Mouse (Mus musculus) gonadal fat pad, adult 2 months (tissue): ENCODE measurements around the gene Fam169a. TPM values are rescaled to one million over a fixed set of nuclear protein-coding genes. Genes with fewer than 3 reads are reported as not detected.
"Not testable (repeated sequence)": the region's sequence is repeated elsewhere in the genome, so short reads cannot be mapped to it uniquely, and the experiment has no call there.

Source experiments
- DNase-seq: peaks from one replicate; pipeline ENCODE4 v3.0.0-alpha.2; 2012; ENCODE audit warnings: low read depth
- polyA plus RNA-seq: library from polyadenylated mRNA; depleted of rRNA; stranded (reverse); fragments of >200 nt; gene quantifications from 2 replicates; pipeline ENCODE4 v1.2.3, GENCODE M21; 2012; rRNA removed

The Fam169a gene
- 3.2 and 3.3 TPM in 2 replicates for polyA plus RNA-seq

DNA sequence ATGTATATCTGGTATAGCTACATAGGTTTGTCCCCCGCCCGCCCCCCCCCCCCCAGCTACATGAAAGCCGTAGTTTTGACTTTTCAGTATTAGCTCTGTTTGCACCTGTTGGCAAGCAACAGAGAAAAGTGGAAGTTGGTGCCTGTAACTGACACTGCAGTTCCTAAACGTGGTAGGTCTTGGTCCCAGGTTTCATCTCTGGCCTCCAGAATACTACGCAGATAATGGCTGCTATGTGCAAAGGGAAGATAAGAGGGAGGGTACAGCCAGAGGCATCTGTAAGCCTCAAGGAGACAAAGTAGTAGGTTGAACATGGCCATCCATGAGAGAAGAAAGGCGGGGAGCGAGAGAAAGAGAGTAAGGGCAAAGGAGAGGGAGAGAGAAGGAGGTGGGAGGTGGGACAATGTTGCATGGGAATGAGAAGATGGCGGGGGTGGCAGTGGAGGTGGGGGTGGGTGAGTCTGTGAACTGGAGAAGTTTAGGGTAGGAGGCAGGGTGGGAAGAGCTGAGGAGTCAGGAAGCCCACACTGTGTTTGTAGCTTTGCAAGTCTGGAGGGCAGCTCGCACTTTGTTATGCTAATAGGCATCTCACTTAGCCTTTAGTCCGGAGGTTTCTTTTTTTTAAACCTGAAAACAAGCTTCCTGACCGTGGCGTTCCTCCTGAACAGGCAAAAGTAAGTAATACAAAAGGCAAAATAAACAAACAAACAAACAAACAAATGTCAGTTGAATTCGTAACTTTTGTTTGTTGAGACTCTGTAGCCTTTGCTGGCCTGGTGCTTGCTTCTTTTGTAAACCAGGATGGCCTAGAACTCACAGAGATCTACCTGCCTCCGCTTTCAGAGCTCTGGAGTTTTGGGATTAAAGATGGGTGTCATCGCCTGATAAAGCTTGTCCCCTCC is at the start of gene Fam169a:
TSS of gene Fam169a (plus strand) at position 638 of the 902 bp plus-strand sequence.
- no peak for DNase-seq

DNA sequence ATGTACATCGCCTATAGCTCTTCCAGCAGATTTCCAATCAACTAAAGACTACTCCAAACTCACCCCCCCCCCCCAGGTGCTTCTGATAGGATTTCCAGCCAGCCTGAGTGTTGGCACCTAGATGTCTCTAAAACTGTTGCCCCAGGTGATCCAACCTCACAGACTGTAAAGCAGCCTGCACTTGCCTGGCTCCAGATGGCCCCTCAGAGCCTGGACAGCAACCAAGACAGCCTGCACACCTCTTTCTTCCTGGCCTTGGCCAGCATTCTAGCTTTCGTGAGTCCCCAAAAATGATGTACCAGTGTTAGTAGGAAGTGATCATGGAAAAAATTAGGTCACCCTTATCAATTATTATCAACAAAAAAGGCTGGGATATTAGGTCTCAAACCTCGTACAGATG is 49.4 kb upstream of the Fam169a start:
- no peak for DNase-seq

DNA sequence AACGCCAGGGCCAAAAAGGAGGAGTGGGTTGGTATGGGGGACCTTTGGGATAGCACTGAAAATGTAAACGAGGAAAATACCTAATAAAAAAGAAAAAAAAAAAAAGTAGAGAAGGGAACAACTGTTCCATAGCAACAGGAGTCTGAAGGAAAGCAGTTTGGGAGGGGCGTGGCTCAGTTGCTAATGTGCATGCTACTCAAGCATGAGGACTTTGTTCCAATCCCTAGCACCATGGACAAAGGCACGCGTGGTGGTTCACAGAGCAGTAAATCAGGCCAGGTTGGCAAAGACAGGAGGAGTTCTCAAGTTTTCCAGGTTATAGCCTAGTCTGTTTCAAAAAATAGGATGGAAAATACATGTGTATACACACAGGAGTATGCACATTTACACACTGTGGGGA is 47.0 kb upstream of the Fam169a start:
- DNase-seq, result no peak

DNA sequence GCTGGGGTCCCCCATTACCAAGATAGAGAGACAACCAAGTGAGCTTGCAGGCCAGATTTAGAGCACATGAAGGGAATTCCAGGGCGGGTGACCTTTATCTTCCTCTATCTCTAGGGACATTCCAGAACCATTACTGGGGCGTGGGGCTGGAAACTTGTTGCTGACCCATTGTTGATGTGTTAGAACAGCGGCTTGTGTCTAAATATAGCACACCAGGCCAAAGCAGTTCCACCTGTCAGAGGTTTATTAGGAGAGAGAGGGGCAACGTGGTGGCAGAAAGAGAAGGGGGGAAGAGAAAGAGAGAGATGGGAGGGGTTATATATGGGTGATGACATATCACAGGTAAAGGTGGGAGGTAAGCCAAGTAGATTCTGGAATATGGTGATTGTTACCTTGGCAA is 45.2 kb upstream of the Fam169a start:
- no peak for DNase-seq

DNA sequence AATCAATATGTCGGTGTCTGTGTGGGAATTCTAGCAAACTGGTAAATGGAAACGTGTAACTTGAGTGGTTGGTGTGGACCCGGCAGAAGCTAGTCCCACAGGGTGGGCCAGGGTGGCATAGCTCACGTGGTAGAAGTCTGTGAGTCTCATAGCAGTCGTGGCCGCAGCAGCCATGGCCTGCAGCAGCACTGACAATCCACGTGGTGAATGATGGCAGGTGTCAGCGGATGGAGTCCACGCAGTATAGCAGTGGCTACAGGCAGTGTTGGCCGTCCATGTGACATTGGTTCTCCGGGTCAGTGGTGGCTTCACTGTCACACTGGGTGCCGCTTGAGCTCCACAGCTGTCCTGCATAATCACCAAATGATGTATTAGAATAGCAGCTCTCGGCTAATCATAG is 37.0 kb upstream of the Fam169a start:
- DNase-seq, result no peak

DNA sequence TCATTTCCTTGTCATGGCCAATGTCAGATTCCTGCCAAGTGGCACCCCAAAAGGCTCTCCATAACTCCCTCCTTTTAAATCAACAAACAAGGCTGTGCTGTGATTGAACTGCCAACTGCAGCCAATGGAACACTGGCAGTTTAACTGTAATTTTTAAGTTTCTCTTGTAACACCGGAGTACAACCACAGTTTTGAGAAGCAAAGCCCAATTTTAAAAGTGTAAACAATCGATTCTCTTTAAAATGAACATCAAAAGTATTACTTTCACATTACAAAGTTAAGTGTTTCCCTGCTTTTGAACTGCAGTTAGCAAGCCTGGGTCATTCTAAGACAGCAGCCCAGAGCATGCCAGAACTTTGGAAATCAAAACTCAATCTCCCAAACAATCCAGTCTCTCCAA is 32.8 kb upstream of the Fam169a start, which contains the start of gene 1700029F12Rik:
TSS of gene 1700029F12Rik (minus strand) at position 101 of the 400 bp plus-strand sequence.
- DNase-seq, result no peak

DNA sequence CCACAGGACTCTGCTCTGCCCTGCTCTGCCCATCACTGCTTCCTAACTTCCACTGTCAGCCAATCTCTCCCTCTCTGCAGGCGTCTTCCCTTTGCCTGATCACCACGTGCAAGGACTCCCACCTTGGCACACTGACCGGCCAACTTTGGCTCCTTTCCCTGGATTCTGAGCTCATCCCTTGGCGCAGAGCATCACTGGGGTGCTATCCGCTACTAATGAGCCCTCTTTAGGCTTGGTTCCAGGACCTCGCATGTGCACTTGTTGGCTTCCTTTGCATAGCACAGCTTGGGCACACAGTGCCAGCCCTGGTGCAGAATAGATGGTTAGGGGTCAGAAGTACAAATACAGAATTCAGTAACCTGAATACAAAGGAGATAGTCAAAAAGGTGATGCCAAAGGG is 15.9 kb upstream of the Fam169a start:
- DNase-seq, result no peak

DNA sequence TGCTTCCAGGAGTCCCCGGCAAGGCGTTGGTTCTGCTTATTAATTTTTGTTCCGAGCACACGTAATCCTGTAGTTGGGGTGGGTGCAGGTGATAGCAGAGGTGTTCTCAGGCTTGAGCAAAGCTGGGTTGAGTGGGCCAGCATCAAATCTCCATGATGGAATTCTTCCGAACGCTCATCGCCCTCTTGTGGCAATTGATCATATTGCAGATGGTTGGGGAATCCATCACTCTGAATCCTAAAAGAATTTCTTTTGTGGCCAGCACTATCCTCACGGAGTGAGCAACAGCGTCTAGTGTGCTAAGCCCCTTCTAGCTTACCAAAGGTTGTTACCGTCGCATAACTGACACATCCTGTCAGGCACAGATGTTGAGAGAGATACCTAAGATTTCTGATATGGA is 14.4 kb upstream of the Fam169a start:
- no peak for DNase-seq

DNA sequence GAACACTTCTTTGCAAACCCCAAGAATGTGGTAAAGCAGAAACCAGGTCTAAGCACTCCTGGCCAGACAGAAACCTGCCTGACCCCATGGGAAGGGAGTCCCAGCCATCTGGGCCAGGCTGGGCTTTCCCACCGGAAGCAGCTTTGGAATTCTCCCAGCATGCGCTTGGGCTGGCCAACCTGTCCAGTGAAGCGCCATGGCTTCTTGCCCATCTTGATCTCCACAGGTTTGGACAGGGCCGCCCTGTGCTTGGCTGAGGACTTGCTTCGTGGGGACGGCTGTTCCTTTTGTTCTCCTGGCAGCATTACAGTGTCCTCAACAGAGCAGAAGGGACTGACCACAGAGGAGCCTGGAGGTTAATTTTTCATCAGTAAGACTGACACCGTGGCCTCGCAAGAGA is 13.2 kb upstream of the Fam169a start:
- peak; percentile 50 for DNase-seq

DNA sequence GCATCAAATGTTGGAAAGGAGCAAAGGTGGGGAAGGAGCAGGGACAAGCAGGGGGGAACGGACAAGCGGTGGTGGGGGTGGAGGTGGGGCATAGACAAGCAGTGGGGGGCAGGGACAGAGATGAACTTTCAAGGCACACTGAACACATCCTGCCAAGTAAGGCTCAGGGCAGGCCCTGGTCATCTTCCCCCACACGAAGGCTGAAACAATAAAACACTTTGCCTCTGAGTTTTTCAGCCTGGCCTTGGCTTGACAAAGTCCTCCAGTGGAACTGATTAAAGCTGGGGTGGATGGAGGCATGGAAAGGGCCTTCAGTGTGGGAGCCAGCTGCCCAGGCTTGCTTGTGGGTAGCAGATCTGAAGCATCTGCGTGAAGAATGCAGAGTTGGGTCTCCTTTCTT is 9.3 kb upstream of the Fam169a start:
- no peak for DNase-seq

DNA sequence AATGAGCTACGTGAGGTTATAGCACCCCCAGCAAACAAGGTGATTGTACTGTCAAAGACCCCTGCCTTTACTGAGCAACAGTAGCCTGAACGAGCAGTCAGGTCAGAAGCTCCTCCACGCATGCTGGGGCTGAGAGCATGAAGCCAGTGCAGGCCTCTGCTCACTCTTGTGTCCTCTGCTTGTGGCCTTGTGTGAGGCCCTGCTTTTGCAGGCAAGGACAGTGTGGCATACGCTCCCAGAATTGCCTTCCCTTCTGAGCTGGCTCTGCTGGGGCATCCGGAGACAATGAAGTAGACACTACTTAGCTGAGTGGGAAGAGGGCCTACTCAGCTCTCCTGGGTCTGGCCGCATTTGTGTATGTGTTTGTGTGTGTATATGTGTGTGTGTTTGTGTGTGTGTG is 7.3 kb upstream of the Fam169a start:
- no peak for DNase-seq

DNA sequence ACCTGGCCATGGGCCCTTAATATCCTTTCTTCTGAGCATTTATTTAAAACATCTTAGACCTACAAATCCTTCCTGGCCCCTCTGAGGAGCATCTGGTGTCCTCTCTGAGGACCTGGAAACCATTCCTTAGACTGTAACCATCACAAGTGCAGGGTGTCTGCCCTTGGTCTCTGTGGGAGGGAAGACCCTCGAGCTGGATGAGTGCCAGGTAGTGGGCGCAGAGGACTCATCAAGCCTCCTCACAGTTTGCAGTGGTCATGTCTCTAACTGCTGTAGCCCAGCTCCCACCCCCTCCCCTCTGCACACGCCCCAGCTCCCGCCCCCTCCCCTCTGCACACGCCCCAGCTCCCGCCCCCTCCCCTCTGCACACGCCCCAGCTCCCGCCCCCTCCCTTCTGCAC is 6.8 kb upstream of the Fam169a start:
- no peak for DNase-seq

DNA sequence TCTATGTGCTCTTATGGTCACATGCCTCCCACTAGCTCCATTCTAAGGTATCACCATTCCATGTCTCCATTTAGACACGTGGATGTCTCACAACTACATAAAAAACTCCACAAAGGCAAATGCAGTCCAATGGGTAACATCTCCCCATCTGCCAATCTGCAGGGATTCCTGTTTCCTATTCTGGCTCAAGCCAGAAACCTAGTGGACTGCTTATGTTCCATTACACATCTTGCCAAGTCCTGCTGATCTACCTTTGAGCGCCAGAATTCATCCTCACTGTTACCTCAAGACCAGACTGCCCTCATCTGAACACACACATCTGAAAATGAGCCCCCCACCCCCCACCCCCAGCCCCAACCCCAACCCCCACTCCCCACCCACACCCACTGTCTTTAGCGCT is 4.9 kb upstream of the Fam169a start:
- DNase-seq, result no peak

DNA sequence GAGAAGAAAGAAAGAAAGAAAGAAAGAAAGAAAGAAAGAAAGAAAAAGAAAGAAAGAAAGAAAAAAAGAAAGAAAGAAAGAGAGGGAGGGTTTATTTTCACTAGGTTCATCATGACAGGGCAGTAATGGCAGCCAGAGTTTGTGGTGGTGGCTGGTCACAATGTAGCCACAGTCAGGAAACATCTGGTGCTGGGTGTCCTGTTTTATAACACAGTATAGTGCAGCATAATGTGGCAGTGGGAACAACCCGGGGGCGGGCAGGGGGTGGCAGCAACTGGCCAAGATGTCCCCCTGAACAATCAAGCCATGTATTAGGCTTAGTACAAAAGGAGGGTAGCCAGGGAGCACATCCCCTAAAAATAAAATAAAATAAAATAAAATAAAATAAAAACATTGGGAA is 3.7 kb upstream of the Fam169a start:
- no peak for DNase-seq

DNA sequence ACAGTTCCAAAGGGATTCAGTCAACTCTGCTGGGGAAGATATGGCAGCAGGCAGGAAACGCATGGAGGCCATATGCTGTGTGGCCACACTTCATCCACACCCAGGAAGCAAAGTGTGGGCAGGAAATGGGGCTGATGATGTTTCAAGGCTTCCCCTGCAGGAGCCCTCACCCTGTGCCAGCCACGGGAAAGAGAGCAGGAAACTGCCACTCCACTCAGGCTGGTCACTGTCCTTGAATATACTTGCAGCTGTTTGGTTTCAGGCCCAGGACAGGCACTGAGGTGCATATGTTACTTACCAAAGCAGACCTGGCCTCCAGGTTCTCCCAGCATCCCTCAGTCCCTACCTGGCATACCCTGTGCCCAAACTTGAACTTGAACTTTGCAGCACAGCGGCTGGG is 2.7 kb upstream of the Fam169a start:
- DNase-seq, result no peak

DNA sequence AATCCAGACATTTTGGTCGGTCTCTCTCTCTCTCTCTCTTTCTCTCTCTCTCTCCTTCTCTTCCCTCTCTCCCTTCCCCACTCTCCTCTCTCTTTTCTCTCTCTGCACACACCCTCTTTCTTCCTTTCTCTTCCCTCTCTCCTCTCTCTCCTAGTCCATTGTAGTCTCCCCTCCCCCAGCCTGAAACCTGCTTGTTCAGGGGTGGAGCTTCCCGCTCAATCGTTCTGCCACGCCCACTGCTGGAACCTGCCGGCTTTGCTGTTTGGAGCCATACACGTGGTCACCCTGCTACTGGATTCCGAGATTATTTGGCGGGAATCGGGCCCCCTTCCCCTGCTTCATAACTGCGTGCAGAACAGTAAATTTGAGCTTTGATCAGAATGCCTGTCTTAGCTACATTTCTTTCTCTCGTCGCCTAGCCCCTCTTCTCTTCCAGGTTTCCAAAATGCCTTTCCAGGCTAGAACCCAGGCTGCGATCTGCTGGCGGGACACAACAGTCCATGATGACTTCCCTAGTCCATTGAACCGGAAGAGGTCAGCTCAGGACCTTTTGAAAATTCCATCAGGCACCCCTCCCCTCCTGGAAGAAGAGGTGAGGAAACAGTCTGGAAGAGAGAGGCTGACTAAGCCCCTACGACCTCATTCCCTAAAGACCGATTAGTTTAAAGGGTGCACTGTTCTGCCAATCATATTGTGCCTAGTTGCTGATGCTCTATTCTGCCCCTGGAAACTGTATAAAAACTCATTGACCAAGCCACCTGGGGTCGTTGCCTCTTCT is 2.1 kb upstream of the Fam169a start:
- DNase-seq, result not testable (repeated sequence)

DNA sequence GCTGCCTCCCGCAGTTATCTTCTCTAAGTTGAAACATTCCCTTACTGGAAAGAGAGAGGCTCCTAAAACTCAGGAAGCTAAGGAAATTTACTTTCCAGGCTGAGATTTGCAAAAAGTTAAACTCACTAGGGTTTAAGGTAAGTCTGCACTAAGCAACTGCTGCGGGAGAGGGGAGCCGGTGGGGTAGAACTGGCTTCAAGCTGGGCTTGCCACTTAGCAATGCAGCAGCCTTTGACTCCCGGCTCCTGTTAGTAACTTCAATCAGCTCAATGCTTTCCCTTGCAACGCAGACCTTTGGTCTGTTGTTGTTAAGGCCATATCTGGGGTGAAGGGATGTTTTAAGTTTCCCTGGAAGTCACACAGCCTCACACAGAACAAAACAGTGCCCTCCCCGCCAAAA is 605 bp downstream of the Fam169a start:
- no peak for DNase-seq

DNA sequence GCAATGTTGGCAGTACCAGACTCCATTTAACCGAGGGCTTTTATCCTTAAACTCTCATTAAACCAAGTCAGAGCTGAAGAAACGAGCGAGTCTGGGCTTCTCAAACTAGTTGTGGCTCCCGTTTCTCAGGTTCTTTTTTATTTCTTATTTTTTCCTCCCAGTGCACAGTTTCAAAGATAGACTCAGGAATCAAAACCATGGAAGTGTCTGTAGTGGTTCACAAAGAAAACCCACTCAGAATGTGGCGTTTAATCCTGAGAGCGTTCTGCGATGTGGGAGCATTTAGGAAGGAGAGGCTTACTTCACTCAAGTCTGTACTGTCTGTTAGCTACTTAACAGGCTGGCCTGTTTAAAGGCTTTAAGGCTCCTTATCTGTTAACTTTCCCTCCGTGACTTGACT is 1.1 kb downstream of the Fam169a start:
- no peak for DNase-seq

DNA sequence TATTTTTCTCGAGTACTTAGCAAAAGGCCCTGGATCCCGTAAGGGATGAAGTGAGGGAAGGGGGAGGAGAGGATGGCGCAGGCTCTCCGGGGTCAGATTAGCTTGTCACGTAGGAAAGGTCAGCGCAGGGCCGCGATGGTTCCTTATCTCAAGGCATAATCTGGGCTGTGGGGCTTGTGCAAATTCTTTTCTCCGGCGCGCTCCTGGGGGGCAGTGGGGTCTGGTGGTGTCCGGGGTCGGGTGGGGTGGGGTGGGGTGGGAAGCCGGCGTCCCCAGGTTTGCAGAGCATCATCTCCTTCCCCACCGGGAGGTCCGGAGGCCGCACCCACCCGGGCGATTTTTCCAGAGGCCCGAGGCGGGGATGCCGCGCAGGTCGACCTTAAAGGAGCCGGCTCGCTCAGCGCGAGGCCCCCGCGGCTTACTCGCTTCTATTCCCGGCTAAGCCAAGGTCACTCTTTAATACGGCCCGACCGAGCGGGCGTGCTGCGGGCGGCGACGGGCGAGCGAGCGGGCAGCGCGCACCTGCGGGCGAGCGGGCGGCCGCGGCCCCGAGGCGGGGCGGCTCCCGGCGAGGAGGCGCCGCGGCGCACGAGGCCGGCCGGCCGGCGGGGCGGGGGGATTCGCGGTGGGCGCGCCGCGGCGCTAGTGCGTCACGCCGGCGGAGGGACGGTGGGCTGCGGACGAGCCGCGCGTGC is 4.0 kb downstream of the Fam169a start:
- DNase-seq, result no peak

DNA sequence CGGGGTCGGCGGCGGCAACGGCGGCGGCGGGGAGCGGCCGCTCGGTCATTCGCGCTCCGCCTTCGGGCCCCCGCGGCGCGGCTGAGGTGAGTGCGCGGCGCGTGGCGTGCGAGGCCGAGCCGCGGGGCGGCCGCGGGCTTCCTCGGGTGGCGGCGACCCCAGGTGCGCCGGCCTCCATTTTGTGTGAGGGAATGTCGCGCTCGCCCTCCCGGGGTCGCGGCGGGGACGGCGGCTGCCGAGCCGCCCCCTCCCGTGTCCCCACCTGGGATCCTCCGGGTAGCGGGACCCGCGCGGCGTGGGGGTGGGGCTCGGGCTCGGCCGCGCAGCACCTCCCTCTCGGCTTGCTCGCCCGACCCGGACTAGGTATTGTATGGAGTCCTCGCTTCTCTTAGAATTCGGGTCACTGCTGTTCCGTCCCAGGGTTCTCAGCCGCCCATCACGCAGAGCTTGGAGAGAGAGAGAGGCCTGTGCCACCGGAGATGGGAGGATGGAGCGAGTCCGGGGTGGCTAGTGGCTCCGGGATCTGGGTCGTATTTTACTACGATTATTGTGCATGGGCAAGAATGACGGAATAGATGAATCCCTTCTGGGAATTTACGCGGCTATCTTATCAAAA is 4.6 kb downstream of the Fam169a start:
- no peak for DNase-seq

DNA sequence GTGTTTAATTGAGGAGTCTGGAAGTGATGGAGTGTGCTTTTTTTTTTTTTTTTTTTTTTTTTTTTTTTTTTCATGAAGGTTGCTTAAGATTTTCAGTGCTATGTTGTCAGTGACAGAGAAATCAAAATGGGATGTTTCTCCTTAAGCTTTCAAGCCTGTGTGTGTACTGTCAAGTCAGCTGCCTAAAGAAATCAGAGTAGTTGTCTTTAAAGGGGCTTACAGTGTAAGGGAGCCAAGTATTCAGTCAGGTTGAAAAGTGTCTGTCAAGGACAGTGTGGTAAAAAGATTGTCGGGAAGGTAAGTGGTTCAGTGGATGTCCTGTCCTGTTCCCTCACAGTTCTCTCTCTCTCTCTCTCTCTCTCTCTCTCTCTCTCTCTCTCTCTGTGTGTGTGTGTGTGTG is 6.4 kb downstream of the Fam169a start:
- no peak for DNase-seq

DNA sequence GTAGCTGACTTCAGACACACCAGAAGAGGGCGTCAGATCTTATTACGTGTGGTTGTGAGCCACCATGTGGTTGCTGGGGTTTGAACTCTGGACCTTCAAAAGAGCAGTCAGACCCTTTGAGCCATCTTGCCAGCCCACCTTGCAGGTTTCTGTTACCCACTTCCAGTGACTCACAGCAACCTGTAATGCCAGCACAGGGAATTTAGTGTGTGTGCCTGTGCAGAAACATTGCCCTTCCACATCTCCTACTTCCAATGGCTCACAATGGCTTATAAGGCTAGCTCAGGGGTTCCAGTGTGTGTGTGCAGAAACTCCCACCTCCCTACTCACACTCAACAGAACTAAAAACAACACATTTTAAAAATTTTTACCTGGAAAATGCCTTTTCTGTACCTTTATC is 10.5 kb downstream of the Fam169a start:
- no peak for DNase-seq
